Mouse (Mus musculus): ENCODE measurements around the gene Ppp1r12a.

The Ppp1r12a gene

GRCm38 (mm10) chr10:108161261-108162256, at the start of gene Ppp1r12a:
Ppp1r12a (plus strand) TSS chr10:108162193.
- peak; percentile 92 for DNase-seq (ENCODE audit: low read depth, low spot score)

GRCm38 (mm10) chr10:108113361-108114237, 48.4 kb upstream of the Ppp1r12a start:
- no peak for DNase-seq (ENCODE audit: low read depth, low spot score)

GRCm38 (mm10) chr10:108118200-108119163, 43.5 kb upstream of the Ppp1r12a start:
- DNase-seq (ENCODE audit: low read depth, low spot score) = no peak

- no peak for DNase-seq (ENCODE audit: low read depth, low spot score)
Observed at GRCm38 (mm10) chr10:108119416-108119815, 42.6 kb upstream of the Ppp1r12a start.

- DNase-seq (ENCODE audit: low read depth, low spot score) = no peak
Observed at GRCm38 (mm10) chr10:108124934-108125599, 36.9 kb upstream of the Ppp1r12a start.

- no peak for DNase-seq (ENCODE audit: low read depth, low spot score)
Observed at GRCm38 (mm10) chr10:108129167-108129566, 32.8 kb upstream of the Ppp1r12a start.

GRCm38 (mm10) chr10:108131858-108132257, 30.1 kb upstream of the Ppp1r12a start:
- DNase-seq (ENCODE audit: low read depth, low spot score) = no peak

GRCm38 (mm10) chr10:108133253-108133652, 28.7 kb upstream of the Ppp1r12a start:
- no peak for DNase-seq (ENCODE audit: low read depth, low spot score)

GRCm38 (mm10) chr10:108133745-108134144, 28.2 kb upstream of the Ppp1r12a start:
- no peak for DNase-seq (ENCODE audit: low read depth, low spot score)

- DNase-seq (ENCODE audit: low read depth, low spot score) = no peak
Observed at GRCm38 (mm10) chr10:108138347-108138746, 23.6 kb upstream of the Ppp1r12a start.

GRCm38 (mm10) chr10:108139788-108140187, 22.2 kb upstream of the Ppp1r12a start:
- DNase-seq (ENCODE audit: low read depth, low spot score) = no peak

GRCm38 (mm10) chr10:108140742-108141141, 21.3 kb upstream of the Ppp1r12a start:
- DNase-seq (ENCODE audit: low read depth, low spot score) = no peak

GRCm38 (mm10) chr10:108143991-108144525, 17.9 kb upstream of the Ppp1r12a start:
- no peak for DNase-seq (ENCODE audit: low read depth, low spot score)

- no peak for DNase-seq (ENCODE audit: low read depth, low spot score)
Observed at GRCm38 (mm10) chr10:108145701-108146100, 16.3 kb upstream of the Ppp1r12a start.

- DNase-seq (ENCODE audit: low read depth, low spot score) = no peak
Observed at GRCm38 (mm10) chr10:108147031-108147430, 15.0 kb upstream of the Ppp1r12a start.

GRCm38 (mm10) chr10:108153301-108153700, 8.7 kb upstream of the Ppp1r12a start:
- no peak for DNase-seq (ENCODE audit: low read depth, low spot score)

- no peak for DNase-seq (ENCODE audit: low read depth, low spot score)
Observed at GRCm38 (mm10) chr10:108155042-108155686, 6.8 kb upstream of the Ppp1r12a start.

GRCm38 (mm10) chr10:108155687-108156067, 6.3 kb upstream of the Ppp1r12a start:
- no peak for DNase-seq (ENCODE audit: low read depth, low spot score)

- DNase-seq (ENCODE audit: low read depth, low spot score) = no peak
Observed at GRCm38 (mm10) chr10:108156128-108156527, 5.9 kb upstream of the Ppp1r12a start.

GRCm38 (mm10) chr10:108159002-108159401, 3.0 kb upstream of the Ppp1r12a start:
- no peak for DNase-seq (ENCODE audit: low read depth, low spot score)

Data from retina, postnatal 7 days (tissue).